Mouse (Mus musculus) ES-E14 (cell line): ENCODE measurements at regions not wholly inside any gene's neighbourhood (a gene's known extent, or its start where the extent isn't known, plus 50 kb on each side); places are given as distances from the start of the nearest gene placed in this dataset.

ENCODE experiments used
- MAFK ChIP-seq: IDR thresholded peaks from 2 replicates; pipeline ENCODE4 v1.6.1; 2014; ENCODE audit warnings: mild to moderate bottlenecking, low read depth, low read length, inconsistent platforms; ENCODE audit not compliant: insufficient read depth
- ZC3H11A ChIP-seq: IDR thresholded peaks from 2 replicates; pipeline ENCODE4 v1.6.1; 2012; ENCODE audit warnings: low read depth, mild to moderate bottlenecking, inconsistent platforms, low read length, borderline replicate concordance
- ZNF384 ChIP-seq: IDR thresholded peaks from 2 replicates; pipeline ENCODE4 v1.6.1; 2012; ENCODE audit warnings: low read depth, low read length, inconsistent platforms

DNA sequence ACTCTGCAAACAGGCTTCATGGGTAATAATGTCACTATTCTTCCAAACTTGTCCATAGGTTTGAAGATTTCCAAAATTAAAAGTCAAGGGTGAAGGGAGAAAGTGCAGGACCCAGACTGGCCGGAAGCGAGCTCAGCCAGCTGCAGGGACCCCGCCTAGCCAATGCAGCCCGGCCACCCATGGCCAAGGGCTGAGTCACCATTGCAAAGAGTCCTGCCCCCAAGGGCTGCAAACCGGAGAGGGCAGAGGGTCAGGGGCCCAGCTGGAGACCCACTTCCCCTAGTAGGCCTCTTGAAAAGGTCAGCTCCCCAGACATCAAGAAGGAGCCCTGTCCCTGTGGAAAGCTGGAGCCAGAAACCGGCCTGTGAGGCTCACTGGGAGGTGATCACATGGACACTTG is 77.0 kb downstream of the 3100002H09Rik start:
- TF ChIP-seq ZC3H11A = no peak
- no peak for TF ChIP-seq MAFK
- no peak for TF ChIP-seq ZNF384
